Mouse (Mus musculus) heart, postnatal 0 days (tissue): ENCODE results near the gene Mettl13. TPM values are rescaled to one million over a fixed set of nuclear protein-coding genes. Genes with fewer than 3 reads are reported as not detected.

ENCODE experiments used
- ATAC-seq: fragments of 200-750 bp; cut with Nextera tagmentation; 2 replicates; pipeline ENCODE4 v1.8.0; 2017; ENCODE audit warnings: low read depth, moderate number of reproducible peaks, moderate library complexity; ENCODE audit not compliant: insufficient read depth
- DNase-seq: peaks from one replicate; pipeline ENCODE4 v3.0.0-alpha.2; 2016; ENCODE audit warnings: low spot score
- H3K27ac ChIP-seq: fragments of 300-500 bp; sonication (generic); 2 replicates; pipeline ENCODE4 v1.5.1; 2014; ENCODE audit warnings: low read depth, mild to moderate bottlenecking
- H3K27me3 ChIP-seq: fragments of 300-500 bp; sonication (generic); 2 replicates; pipeline ENCODE4 v1.6.1; 2014; ENCODE audit warnings: low read length, mixed read lengths; ENCODE audit not compliant: control insufficient read depth, insufficient read depth
- H3K36me3 ChIP-seq: fragments of 300-500 bp; sonication (generic); replicated peaks from 2 replicates; pipeline ENCODE4 v1.6.1; 2014; ENCODE audit warnings: low read length, mixed read lengths; ENCODE audit not compliant: control insufficient read depth, insufficient read depth
- H3K4me1 ChIP-seq: fragments of 300-500 bp; sonication (generic); 2 replicates; pipeline ENCODE4 v1.6.1; 2014; ENCODE audit warnings: antibody characterized with exemption; ENCODE audit not compliant: control insufficient read depth, insufficient read depth
- H3K4me2 ChIP-seq: fragments of 300-500 bp; sonication (generic); 2 replicates; pipeline ENCODE4 v1.6.1; 2014; ENCODE audit warnings: low read depth, mild to moderate bottlenecking, low read length, moderate library complexity
- H3K4me3 ChIP-seq: fragments of 300-500 bp; sonication (generic); 2 replicates; pipeline ENCODE4 v1.5.1; 2014; ENCODE audit warnings: low read depth, low read length
- H3K9ac ChIP-seq: fragments of 300-500 bp; sonication (generic); replicated peaks from 2 replicates; pipeline ENCODE4 v1.6.1; 2014; ENCODE audit warnings: low read depth, low read length, mixed read lengths
- H3K9me3 ChIP-seq: fragments of 300-500 bp; sonication (generic); replicated peaks from 2 replicates; pipeline ENCODE4 v1.6.1; 2016; ENCODE audit warnings: low read length; ENCODE audit not compliant: control insufficient read depth
- CTCF ChIP-seq: IDR thresholded peaks from 2 replicates; pipeline ENCODE4 v1.5.1; 2016; ENCODE audit warnings: antibody characterized with exemption, control low read depth, low read depth
- EP300 ChIP-seq: IDR thresholded peaks from 2 replicates; pipeline ENCODE4 v1.6.1; 2016; ENCODE audit warnings: antibody characterized with exemption, low read depth
- WGBS: fragments of 180-500 bp; shearing (Covaris S2); extraction: QIAGEN DNeasy Blood & Tissue Kit; methylation state at CpG from one replicate; pipeline ENCODE4 v1.1.7; 2014; 5-methylcytosine and 5-hydroxymethylcytosine counted together
- polyA plus RNA-seq: library from polyadenylated mRNA; unstranded; fragments of >200 nt; fragmentation: Nextera tagmentation; extraction: Ambion mirVana; gene quantifications from 2 replicates; pipeline ENCODE4 v1.2.1, GENCODE M21; 2015
- total RNA-seq: library from RNA; depleted of rRNA; stranded (reverse); fragments of >200 nt; gene quantifications from 2 replicates; pipeline ENCODE4 v1.2.3, GENCODE M21; 2014; ENCODE audit warnings: low replicate concordance

The Mettl13 gene
- total and polyA plus RNA-seq, 2 experiments from 2014 or later = 7.0 to 10.0 TPM

GRCm38 (mm10) chr1:162531584-162531983, 16.8 kb downstream of the Mettl13 start:
- WGBS = 78% methylated on average over 4 of the region's 4 CpGs
- Histone ChIP-seq H3K27me3 (no peaks in the 10 kb centered on the region), H3K9ac (no peak overlapping the region), H3K4me2 (no peak overlapping the region), H3K36me3 (peaks cover 36% of the 10 kb centered on the region), H3K4me1 (no peaks in the 10 kb centered on the region), H3K4me3 (no peak overlapping the region), H3K9me3 (no peaks in the 10 kb centered on the region), H3K27ac (no peak overlapping the region)
- DNase-seq (no peak), ATAC-seq (no peak)
- TF ChIP-seq EP300 = no peak
- TF ChIP-seq CTCF = peak; percentile 35; the same call in 1 of the 2 replicates

GRCm38 (mm10) chr1:162530666-162531065, 17.7 kb downstream of the Mettl13 start:
- no peak overlapping the region for H3K4me2 ChIP-seq
- DNase-seq = no peak
- no peak overlapping the region for H3K4me3 ChIP-seq
- H3K27me3 ChIP-seq = no peaks in the 10 kb centered on the region
- no peak for ATAC-seq
- TF ChIP-seq EP300 = no peak
- no peak for TF ChIP-seq CTCF
- H3K27ac ChIP-seq = no peak overlapping the region
- no peak overlapping the region for H3K9ac ChIP-seq
- H3K4me1 ChIP-seq = no peaks in the 10 kb centered on the region
- 97% methylated on average over 1 of the region's 1 CpGs for WGBS
- H3K36me3 ChIP-seq = peaks cover 27% of the 10 kb centered on the region
- no peaks in the 10 kb centered on the region for H3K9me3 ChIP-seq

- TF ChIP-seq CTCF = 0 out of 2 replicates have a peak, but pooled peaks have one; percentile 10
- no peak for TF ChIP-seq EP300
- ATAC-seq (no peak), DNase-seq (no peak)
- Histone ChIP-seq H3K4me3 (no peak overlapping the region), H3K9me3 (no peaks in the 10 kb centered on the region), H3K27ac (no peak overlapping the region), H3K4me2 (no peak overlapping the region), H3K4me1 (no peaks in the 10 kb centered on the region), H3K27me3 (no peaks in the 10 kb centered on the region), H3K9ac (no peak overlapping the region), H3K36me3 (peaks cover 17% of the 10 kb centered on the region)
- 60% methylated on average over 2 of the region's 2 CpGs for WGBS
These were observed 18.7 kb downstream of the Mettl13 start for GRCm38 (mm10) chr1:162529651-162530050.

- H3K4me3 ChIP-seq = no peak overlapping the region
- TF ChIP-seq EP300 (no peak), CTCF (no peak)
- no peak for ATAC-seq
- no peak overlapping the region for H3K9ac ChIP-seq
- H3K4me2 ChIP-seq = no peak overlapping the region
- no peaks in the 10 kb centered on the region for H3K9me3 ChIP-seq
- no peaks in the 10 kb centered on the region for H3K36me3 ChIP-seq
- no peak overlapping the region for H3K27ac ChIP-seq
- H3K4me1 ChIP-seq = 0 out of 2 replicates have a peak, but pooled peaks cover under 1% of the 10 kb centered on the region
- WGBS = 79% methylated on average over 1 of the region's 1 CpGs
- DNase-seq = no peak
- no peaks in the 10 kb centered on the region for H3K27me3 ChIP-seq
These were observed 33.2 kb downstream of the Mettl13 start for GRCm38 (mm10) chr1:162515116-162515515.

GRCm38 (mm10) chr1:162510013-162510356, 38.4 kb downstream of the Mettl13 start:
- H3K4me1 ChIP-seq = peaks cover 7% of the 10 kb centered on the region; the same call in 1 of the 2 replicates
- H3K36me3 ChIP-seq = no peaks in the 10 kb centered on the region
- DNase-seq (no peak), ATAC-seq (no peak)
- no peak overlapping the region for H3K27ac ChIP-seq
- H3K9me3 ChIP-seq = no peaks in the 10 kb centered on the region
- H3K4me2 ChIP-seq = 0 out of 2 replicates have a peak overlapping the region, but pooled peaks have one; percentile 11
- H3K4me3 ChIP-seq = no peak overlapping the region
- TF ChIP-seq EP300 (no peak), CTCF (no peak)
- H3K27me3 ChIP-seq = no peaks in the 10 kb centered on the region
- no peak overlapping the region for H3K9ac ChIP-seq
- WGBS = 49% methylated on average over 2 of the region's 2 CpGs

GRCm38 (mm10) chr1:162509329-162510012, 38.9 kb downstream of the Mettl13 start:
- Histone ChIP-seq H3K27ac (no peak overlapping the region), H3K4me2 (0 out of 2 replicates have a peak overlapping the region, but pooled peaks have one; percentile 11), H3K4me3 (no peak overlapping the region), H3K4me1 (peaks cover 7% of the 10 kb centered on the region; the same call in 1 of the 2 replicates), H3K36me3 (no peaks in the 10 kb centered on the region), H3K9ac (no peak overlapping the region), H3K9me3 (no peaks in the 10 kb centered on the region), H3K27me3 (no peaks in the 10 kb centered on the region)
- peak; percentile 74 for DNase-seq
- 14% methylated on average over 12 of the region's 12 CpGs for WGBS
- TF ChIP-seq CTCF = no peak
- ATAC-seq = peak; percentile 79
